Mouse (Mus musculus): ENCODE measurements around the gene Emg1.

- TF ChIP-seq CTCF (IDR thresholded peaks at IDR 0.05) = no peak
- TF ChIP-seq EP300 (IDR thresholded peaks at IDR 0.05) = no peak
Measured at GRCm38 (mm10) chr6:124655893-124656292, 56.1 kb downstream of the Emg1 start.

All from lung, postnatal 0 days (tissue).